Mouse (Mus musculus): ENCODE results near the gene Pcx.

GRCm38 (mm10) chr19:4477345-4478189 lies 32.7 kb upstream of the Pcx start, which contains the start of gene Syt12:
- no peak for TF ChIP-seq CTCF (IDR thresholded peaks at IDR 0.05; ENCODE audit: low read depth)
- no peak for TF ChIP-seq EP300 (optimal IDR thresholded peaks at IDR 0.05)

Measured in stomach, postnatal 0 days (tissue).